Mouse (Mus musculus) kidney, embryonic 14.5 days (tissue): ENCODE results near the gene Spata20. TPM values are rescaled to one million over a fixed set of nuclear protein-coding genes. Genes with fewer than 3 reads are reported as not detected.

Source experiments
- ATAC-seq: fragments of 200-750 bp; cut with Nextera tagmentation; 2 replicates; pipeline ENCODE4 v1.8.0; 2017; ENCODE audit warnings: moderate number of reproducible peaks, mild to moderate bottlenecking, moderate TSS enrichment, moderate library complexity; ENCODE audit not compliant: low FRiP score, low TSS enrichment
- H3K27ac ChIP-seq: fragments of 300-500 bp; sonication (generic); 2 replicates; pipeline ENCODE4 v1.5.1; 2014; ENCODE audit warnings: low read depth, mild to moderate bottlenecking, low read length, moderate library complexity, mixed read lengths
- H3K27me3 ChIP-seq: fragments of 300-500 bp; sonication (generic); 2 replicates; pipeline ENCODE4 v1.6.1; 2014; ENCODE audit warnings: mild to moderate bottlenecking, low read length; ENCODE audit not compliant: control insufficient read depth, insufficient read depth
- H3K36me3 ChIP-seq: fragments of 300-500 bp; sonication (generic); 2 replicates; pipeline ENCODE4 v1.6.1; 2014; ENCODE audit warnings: low read length, mixed read lengths; ENCODE audit not compliant: control insufficient read depth, insufficient read depth
- H3K4me1 ChIP-seq: fragments of 300-500 bp; sonication (generic); 2 replicates; pipeline ENCODE4 v1.6.1; 2014; ENCODE audit warnings: low read length, mixed read lengths; ENCODE audit not compliant: control insufficient read depth, insufficient read depth
- H3K4me2 ChIP-seq: fragments of 300-500 bp; sonication (generic); replicated peaks from 2 replicates; pipeline ENCODE4 v1.6.1; 2014; ENCODE audit warnings: low read depth, mild to moderate bottlenecking, low read length
- H3K4me3 ChIP-seq: fragments of 300-500 bp; sonication (generic); 2 replicates; pipeline ENCODE4 v1.5.1; 2014; ENCODE audit warnings: mild to moderate bottlenecking, low read length
- H3K9ac ChIP-seq: fragments of 300-500 bp; sonication (generic); 2 replicates; pipeline ENCODE4 v1.6.1; 2014; ENCODE audit warnings: low read depth, mild to moderate bottlenecking, low read length, moderate library complexity
- H3K9me3 ChIP-seq: fragments of 300-500 bp; sonication (generic); 2 replicates; pipeline ENCODE4 v1.6.1; 2016; ENCODE audit warnings: low read length; ENCODE audit not compliant: control insufficient read depth
- WGBS: fragments of 180-500 bp; shearing (Covaris S2); extraction: QIAGEN DNeasy Blood & Tissue Kit; methylation state at CpG from one replicate; pipeline ENCODE4 v1.1.7; 2014; 5-methylcytosine and 5-hydroxymethylcytosine counted together
- polyA plus RNA-seq: library from polyadenylated mRNA; unstranded; fragments of >200 nt; fragmentation: Nextera tagmentation; extraction: Ambion mirVana; gene quantifications from 2 replicates; pipeline ENCODE4 v1.2.1, GENCODE M21; 2014

The Spata20 gene
- polyA plus RNA-seq, 1 experiment from 2014 or later: 0.23 TPM

DNA sequence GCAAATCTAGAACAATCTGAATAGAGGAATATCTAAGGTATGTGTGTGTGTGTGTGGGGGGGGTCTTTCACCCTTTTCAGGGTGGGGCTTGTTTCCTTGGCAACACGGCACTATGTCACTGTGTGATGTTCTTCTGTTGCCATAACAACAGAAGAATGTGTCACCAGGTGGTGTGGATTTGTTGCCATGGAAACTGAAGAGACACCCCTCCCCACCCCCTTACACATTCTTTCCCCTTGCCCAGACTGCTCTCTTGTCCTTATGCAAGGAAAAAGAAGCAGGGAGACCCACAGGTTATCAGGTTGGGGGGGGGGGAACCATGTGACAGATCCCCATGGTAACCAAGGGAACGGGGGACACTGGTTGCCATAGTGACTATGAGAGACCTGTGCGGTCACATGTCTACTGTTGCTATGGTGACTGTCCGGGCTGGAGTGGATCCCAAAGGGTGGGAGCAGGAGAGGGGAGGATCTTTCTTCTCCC lies 17.4 kb downstream of the Spata20 start:
- Histone ChIP-seq H3K4me1 (peaks cover 66% of the 10 kb centered on the region), H3K4me2 (no peak overlapping the region), H3K9me3 (no peaks in the 10 kb centered on the region), H3K4me3 (no peak overlapping the region), H3K9ac (no peak overlapping the region), H3K27ac (no peak overlapping the region), H3K27me3 (peaks cover 9% of the 10 kb centered on the region), H3K36me3 (no peaks in the 10 kb centered on the region)
- WGBS: 50% methylated on average over 4 of the region's 4 CpGs
- no peak; the same call in 1 of the 2 replicates for ATAC-seq

GRCm38 (mm10) chr11:94466333-94466855 lies 19.6 kb downstream of the Spata20 start:
- 89% methylated on average over 17 of the region's 17 CpGs for WGBS
- no peak overlapping the region for H3K27ac ChIP-seq
- H3K4me3 ChIP-seq: no peak overlapping the region
- H3K36me3 ChIP-seq: no peaks in the 10 kb centered on the region
- H3K9ac ChIP-seq: no peak overlapping the region
- no peaks in the 10 kb centered on the region for H3K9me3 ChIP-seq
- no peaks in the 10 kb centered on the region for H3K27me3 ChIP-seq
- H3K4me1 ChIP-seq: peaks cover 45% of the 10 kb centered on the region
- ATAC-seq: no peak
- H3K4me2 ChIP-seq: no peak overlapping the region

GRCm38 (mm10) chr11:94464170-94464569 lies 21.8 kb downstream of the Spata20 start:
- Histone ChIP-seq H3K27ac (no peak overlapping the region), H3K9ac (no peak overlapping the region), H3K4me3 (no peak overlapping the region), H3K4me1 (peaks cover 28% of the 10 kb centered on the region), H3K27me3 (no peaks in the 10 kb centered on the region), H3K36me3 (peaks cover 2% of the 10 kb centered on the region), H3K4me2 (no peak overlapping the region), H3K9me3 (no peaks in the 10 kb centered on the region)
- ATAC-seq: no peak
- WGBS: 10% methylated on average over 2 of the region's 2 CpGs

GRCm38 (mm10) chr11:94461856-94462255 lies 24.1 kb downstream of the Spata20 start:
- Histone ChIP-seq H3K4me1 (peaks cover 17% of the 10 kb centered on the region), H3K27me3 (no peaks in the 10 kb centered on the region), H3K27ac (no peak overlapping the region), H3K9me3 (no peaks in the 10 kb centered on the region), H3K9ac (no peak overlapping the region), H3K36me3 (peaks cover 9% of the 10 kb centered on the region), H3K4me3 (no peak overlapping the region), H3K4me2 (no peak overlapping the region)
- 59% methylated on average over 11 of the region's 11 CpGs for WGBS
- no peak for ATAC-seq

DNA sequence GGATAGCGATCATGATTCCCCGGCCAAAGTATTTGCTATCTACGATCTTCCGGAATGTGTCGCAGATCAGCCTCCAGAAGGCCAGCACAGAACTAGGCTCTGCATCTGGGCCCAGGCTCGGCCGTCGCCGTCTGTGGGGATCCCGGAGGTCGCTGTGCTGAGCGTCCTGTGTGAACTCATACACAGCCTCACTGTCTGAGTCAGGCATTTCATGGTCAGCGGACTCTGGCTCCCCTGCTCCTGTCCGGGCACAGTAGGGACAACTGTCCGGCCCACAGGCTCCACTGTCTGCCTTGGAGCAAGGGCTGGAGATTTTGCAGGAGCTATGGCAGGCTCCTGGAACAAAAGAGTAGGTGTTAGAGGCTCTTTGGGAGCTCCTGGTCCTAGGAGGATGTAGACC lies 29.0 kb downstream of the Spata20 start:
- no peak overlapping the region for H3K9ac ChIP-seq
- WGBS: 78% methylated on average over 15 of the region's 15 CpGs
- ATAC-seq: no peak
- no peak overlapping the region for H3K4me2 ChIP-seq
- no peaks in the 10 kb centered on the region for H3K9me3 ChIP-seq
- H3K4me1 ChIP-seq: peaks cover 13% of the 10 kb centered on the region
- H3K36me3 ChIP-seq: peaks cover 9% of the 10 kb centered on the region
- H3K27ac ChIP-seq: no peak overlapping the region
- no peak overlapping the region for H3K4me3 ChIP-seq
- no peaks in the 10 kb centered on the region for H3K27me3 ChIP-seq

GRCm38 (mm10) chr11:94456347-94456746 lies 29.6 kb downstream of the Spata20 start:
- Histone ChIP-seq H3K9me3 (no peaks in the 10 kb centered on the region), H3K4me1 (peaks cover 14% of the 10 kb centered on the region), H3K36me3 (peaks cover 9% of the 10 kb centered on the region), H3K9ac (no peak overlapping the region), H3K27ac (no peak overlapping the region), H3K4me3 (no peak overlapping the region), H3K27me3 (no peaks in the 10 kb centered on the region), H3K4me2 (no peak overlapping the region)
- ATAC-seq: no peak
- WGBS: 81% methylated on average over 3 of the region's 3 CpGs

- ATAC-seq: no peak
- Histone ChIP-seq H3K27ac (no peak overlapping the region), H3K36me3 (peaks cover 9% of the 10 kb centered on the region), H3K9ac (no peak overlapping the region), H3K4me1 (peaks cover 22% of the 10 kb centered on the region), H3K4me3 (no peak overlapping the region), H3K9me3 (no peaks in the 10 kb centered on the region), H3K27me3 (no peaks in the 10 kb centered on the region), H3K4me2 (no peak overlapping the region)
- WGBS: 72% methylated on average over 10 of the region's 10 CpGs
Observed at GRCm38 (mm10) chr11:94455161-94455820, 30.7 kb downstream of the Spata20 start.

- no peak for ATAC-seq
- no peak overlapping the region for H3K9ac ChIP-seq
- no peak overlapping the region for H3K4me2 ChIP-seq
- H3K4me1 ChIP-seq: peaks cover 22% of the 10 kb centered on the region
- no peak overlapping the region for H3K4me3 ChIP-seq
- H3K36me3 ChIP-seq: peaks cover 9% of the 10 kb centered on the region
- no peaks in the 10 kb centered on the region for H3K9me3 ChIP-seq
- H3K27ac ChIP-seq: no peak overlapping the region
- 45% methylated on average over 5 of the region's 5 CpGs for WGBS
- H3K27me3 ChIP-seq: no peaks in the 10 kb centered on the region
Observed at GRCm38 (mm10) chr11:94454756-94455155, 31.2 kb downstream of the Spata20 start.

DNA sequence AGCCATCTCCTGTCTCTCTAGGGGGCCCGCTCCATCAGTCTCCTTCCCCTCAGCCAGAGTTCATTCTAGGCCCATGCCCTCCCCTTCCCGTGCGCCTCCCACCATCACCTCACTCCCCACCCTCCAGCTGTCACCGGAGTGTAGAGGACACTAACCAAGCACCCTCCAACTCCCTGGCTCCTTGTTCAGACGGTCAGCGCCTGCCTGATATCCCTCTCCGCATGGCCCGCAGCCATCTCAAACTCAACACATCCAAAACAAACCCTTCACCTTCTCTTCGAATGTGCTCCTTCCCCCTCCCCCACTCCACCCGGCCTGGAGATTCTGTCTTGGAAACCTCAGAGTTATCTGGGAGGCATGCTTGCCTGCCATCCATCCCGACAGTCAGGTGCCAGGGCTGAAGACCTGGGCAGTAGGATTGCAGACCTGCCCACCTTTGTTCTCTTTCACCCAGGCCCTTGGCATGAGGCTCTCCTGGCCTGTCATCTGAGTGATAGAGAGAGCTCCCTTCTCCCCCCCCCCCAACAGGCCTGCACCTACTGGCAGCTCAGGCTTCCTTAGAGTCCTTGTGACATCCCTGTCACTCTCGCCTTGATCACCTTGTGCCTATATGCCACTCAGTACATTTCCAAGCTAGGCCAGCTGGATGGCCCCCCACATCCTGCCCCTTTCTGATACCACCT lies 34.7 kb downstream of the Spata20 start:
- peaks cover 14% of the 10 kb centered on the region for H3K4me1 ChIP-seq
- no peak overlapping the region for H3K27ac ChIP-seq
- ATAC-seq: 0 out of 2 replicates have a peak, but pooled peaks have one; percentile 3
- H3K27me3 ChIP-seq: no peaks in the 10 kb centered on the region
- WGBS: 53% methylated on average over 12 of the region's 12 CpGs
- no peak overlapping the region for H3K4me3 ChIP-seq
- H3K9me3 ChIP-seq: no peaks in the 10 kb centered on the region
- no peak overlapping the region for H3K9ac ChIP-seq
- H3K36me3 ChIP-seq: no peaks in the 10 kb centered on the region
- no peak overlapping the region for H3K4me2 ChIP-seq
